Mouse (Mus musculus) midbrain, postnatal 0 days (tissue): ENCODE results near the gene Elk4. TPM values are rescaled to one million over a fixed set of nuclear protein-coding genes. Genes with fewer than 3 reads are reported as not detected.

ENCODE experiments used
- ATAC-seq: fragments of 200-750 bp; cut with Nextera tagmentation; 2 replicates; pipeline ENCODE4 v1.8.0; 2017; ENCODE audit warnings: moderate number of reproducible peaks, mild to moderate bottlenecking, moderate TSS enrichment, moderate library complexity; ENCODE audit not compliant: low FRiP score
- DNase-seq: peaks from one replicate; pipeline ENCODE4 v3.0.0-alpha.2; 2015; ENCODE audit warnings: low spot score
- H3K27ac ChIP-seq: fragments of 300-500 bp; sonication (generic); 2 replicates; pipeline ENCODE4 v1.5.1; 2014; ENCODE audit warnings: low read depth, mild to moderate bottlenecking, low read length, mixed read lengths
- H3K27me3 ChIP-seq: fragments of 300-500 bp; sonication (generic); 2 replicates; pipeline ENCODE4 v1.6.1; 2014; ENCODE audit warnings: low read length, control low read depth, mixed read lengths; ENCODE audit not compliant: insufficient read depth
- H3K36me3 ChIP-seq: fragments of 300-500 bp; sonication (generic); 2 replicates; pipeline ENCODE4 v1.6.1; 2014; ENCODE audit warnings: low read length, control low read depth, mixed read lengths; ENCODE audit not compliant: insufficient read depth
- H3K4me1 ChIP-seq: fragments of 300-500 bp; sonication (generic); 2 replicates; pipeline ENCODE4 v1.6.1; 2014; ENCODE audit warnings: mild to moderate bottlenecking, control low read depth, antibody characterized with exemption, low read length, mixed read lengths; ENCODE audit not compliant: insufficient read depth
- H3K4me2 ChIP-seq: fragments of 300-500 bp; sonication (generic); 2 replicates; pipeline ENCODE4 v1.6.1; 2014; ENCODE audit warnings: low read depth, mild to moderate bottlenecking, low read length, mixed read lengths; ENCODE audit not compliant: poor library complexity, severe bottlenecking
- H3K4me3 ChIP-seq: fragments of 300-500 bp; sonication (generic); 2 replicates; pipeline ENCODE4 v1.5.1; 2014; ENCODE audit warnings: low read depth, mild to moderate bottlenecking, low read length, moderate library complexity
- H3K9ac ChIP-seq: fragments of 300-500 bp; sonication (generic); replicated peaks from 2 replicates; pipeline ENCODE4 v1.6.1; 2014; ENCODE audit warnings: mild to moderate bottlenecking, low read length, moderate library complexity, mixed read lengths; ENCODE audit not compliant: poor library complexity, severe bottlenecking
- H3K9me3 ChIP-seq: fragments of 300-500 bp; sonication (generic); 2 replicates; pipeline ENCODE4 v1.6.1; 2016; ENCODE audit warnings: low read length, control low read depth
- CTCF ChIP-seq: IDR thresholded peaks from 2 replicates; pipeline ENCODE4 v1.5.1; 2016; ENCODE audit warnings: antibody characterized with exemption, mild to moderate bottlenecking
- WGBS: fragments of 180-500 bp; shearing (Covaris S2); extraction: QIAGEN DNeasy Blood & Tissue Kit; methylation state at CpG from one replicate; pipeline ENCODE4 v1.1.7; 2014; 5-methylcytosine and 5-hydroxymethylcytosine counted together
- polyA plus RNA-seq: library from polyadenylated mRNA; unstranded; fragments of >200 nt; fragmentation: Nextera tagmentation; extraction: Ambion mirVana; gene quantifications from 2 replicates; pipeline ENCODE4 v1.2.1, GENCODE M21; 2015
- total RNA-seq: library from RNA; depleted of rRNA; stranded (reverse); fragments of >200 nt; gene quantifications from 2 replicates; pipeline ENCODE4 v1.2.3, GENCODE M21; 2014

Elk4 gene
- total and polyA plus RNA-seq, 2 experiments from 2014 or later, result 8.1 to 17.6 TPM

DNA sequence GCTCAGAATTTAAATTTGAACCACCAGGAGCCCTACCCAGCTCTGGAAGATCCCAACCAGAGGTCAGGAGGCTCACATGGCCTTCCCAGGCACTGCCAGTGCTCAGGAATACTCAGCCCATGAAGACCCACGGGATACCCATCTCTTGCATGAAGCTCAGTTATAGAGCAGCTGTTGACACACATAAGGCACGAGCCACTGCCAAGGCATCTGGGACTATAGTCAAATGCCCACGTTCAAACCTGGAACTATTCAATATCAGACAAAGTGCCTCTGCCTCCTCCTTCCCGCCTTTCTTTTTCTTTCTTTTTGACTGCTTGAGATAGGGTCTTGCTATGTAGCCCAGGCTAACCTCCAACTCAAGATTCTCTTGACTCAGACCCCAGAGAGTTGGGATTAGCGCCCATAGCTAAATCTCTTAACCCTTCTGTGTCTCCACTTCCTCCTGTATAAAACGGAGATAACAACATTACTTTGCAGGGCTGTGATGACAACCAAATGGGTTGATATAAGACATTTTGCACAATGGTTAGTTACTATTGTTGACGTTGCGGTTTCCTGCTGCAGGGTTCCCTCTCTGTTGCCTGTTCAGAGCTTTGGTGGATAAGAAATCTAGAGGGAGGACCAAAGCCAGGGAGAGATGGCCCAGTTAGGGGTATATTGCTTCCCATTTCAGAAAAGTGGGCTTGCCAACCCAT, 58.2 kb downstream of the Elk4 start:
- DNase-seq, result no peak
- Histone ChIP-seq H3K4me1 (peaks cover 9% of the 10 kb centered on the region), H3K9me3 (no peaks in the 10 kb centered on the region), H3K27ac (no peak overlapping the region), H3K27me3 (peaks cover 8% of the 10 kb centered on the region), H3K4me2 (no peak overlapping the region), H3K9ac (no peak overlapping the region), H3K36me3 (no peaks in the 10 kb centered on the region), H3K4me3 (no peak overlapping the region)
- TF ChIP-seq CTCF, result no peak
- ATAC-seq, result no peak
- WGBS, result 82% methylated on average over 8 of the region's 8 CpGs

GRCm38 (mm10) chr1:132067261-132068255, 60.2 kb downstream of the Elk4 start, which contains the start of gene Mfsd4a:
Gene Mfsd4a (minus strand): TSS chr1:132068062.
- ATAC-seq, result peak; percentile 67
- Histone ChIP-seq H3K4me3 (peak within 1 kb of the TSS; percentile 57), H3K4me2 (peak within 1 kb of the TSS; percentile 97), H3K27ac (no peak within 1 kb of the TSS), H3K36me3 (no peaks in the 10 kb centered on the region), H3K9ac (peak within 1 kb of the TSS; percentile 68), H3K4me1 (peaks cover 9% of the 10 kb centered on the region), H3K9me3 (no peaks in the 10 kb centered on the region), H3K27me3 (peaks cover 8% of the 10 kb centered on the region)
- DNase-seq, result peak; percentile 24
- peak; percentile 30; the same call in 1 of the 2 replicates for TF ChIP-seq CTCF
- WGBS, result 3% methylated on average over 72 of the region's 80 CpGs

DNA sequence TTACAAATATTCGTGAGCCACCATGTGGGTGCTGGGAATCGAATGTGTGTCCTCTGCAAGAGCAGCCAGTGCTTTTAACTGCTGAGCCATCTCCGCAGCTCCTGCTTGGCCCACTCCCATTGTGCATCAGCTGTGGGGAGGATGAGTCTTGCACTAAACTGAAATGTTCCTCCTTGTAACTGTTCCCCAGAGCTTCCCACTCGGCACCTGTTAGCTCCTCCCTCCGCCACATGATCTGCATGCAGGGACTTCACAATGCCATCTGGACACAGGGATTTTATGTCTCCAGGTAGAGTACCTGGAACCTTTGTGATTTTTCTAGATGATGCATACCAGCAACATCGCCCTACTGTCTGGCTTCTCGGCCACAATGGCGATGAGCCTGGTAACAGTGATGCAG, 62.0 kb downstream of the Elk4 start:
- WGBS, result 89% methylated on average over 8 of the region's 8 CpGs
- Histone ChIP-seq H3K27ac (no peak overlapping the region), H3K36me3 (no peaks in the 10 kb centered on the region), H3K4me2 (no peak overlapping the region), H3K4me3 (no peak overlapping the region), H3K9ac (no peak overlapping the region), H3K27me3 (peaks cover 8% of the 10 kb centered on the region), H3K9me3 (no peaks in the 10 kb centered on the region), H3K4me1 (peaks cover 9% of the 10 kb centered on the region)
- DNase-seq, result no peak
- no peak for TF ChIP-seq CTCF
- ATAC-seq, result no peak

GRCm38 (mm10) chr1:132070659-132071058, 63.3 kb downstream of the Elk4 start:
- WGBS, result 91% methylated on average over 3 of the region's 3 CpGs
- Histone ChIP-seq H3K27me3 (peaks cover 8% of the 10 kb centered on the region), H3K9ac (no peak overlapping the region), H3K4me2 (no peak overlapping the region), H3K36me3 (no peaks in the 10 kb centered on the region), H3K4me3 (no peak overlapping the region), H3K4me1 (peaks cover 9% of the 10 kb centered on the region), H3K27ac (no peak overlapping the region), H3K9me3 (no peaks in the 10 kb centered on the region)
- DNase-seq (no peak), ATAC-seq (no peak)
- TF ChIP-seq CTCF, result no peak

GRCm38 (mm10) chr1:132075576-132075975, 68.2 kb downstream of the Elk4 start:
- H3K4me2 ChIP-seq, result no peak overlapping the region
- H3K27ac ChIP-seq, result no peak overlapping the region
- 88% methylated on average over 10 of the region's 10 CpGs for WGBS
- DNase-seq (no peak), ATAC-seq (no peak)
- H3K9ac ChIP-seq, result no peak overlapping the region
- H3K4me3 ChIP-seq, result no peak overlapping the region
- H3K27me3 ChIP-seq, result no peaks in the 10 kb centered on the region
- H3K36me3 ChIP-seq, result no peaks in the 10 kb centered on the region
- H3K9me3 ChIP-seq, result no peaks in the 10 kb centered on the region
- H3K4me1 ChIP-seq, result no peaks in the 10 kb centered on the region
- no peak for TF ChIP-seq CTCF
